Mouse (Mus musculus) brain, embryonic 14.5 days (tissue): Measurements from ENCODE around the gene 2310034G01Rik. TPM values are rescaled to one million over a fixed set of nuclear protein-coding genes. Genes with fewer than 3 reads are reported as not detected.

Source experiments
- DNase-seq: peaks from one replicate; pipeline ENCODE4 v3.0.0-alpha.2; 2011; ENCODE audit warnings: low read depth
- CTCF ChIP-seq: fragments of 200-500 bp; IDR thresholded peaks from 2 replicates; pipeline ENCODE4 v1.5.1; 2012; ENCODE audit warnings: inconsistent platforms, mild to moderate bottlenecking, moderate library complexity, borderline replicate concordance; ENCODE audit not compliant: insufficient read depth, insufficient read length; ENCODE audit errors: extremely low read depth
- POLR2A ChIP-seq: fragments of 200-500 bp; IDR thresholded peaks from 2 replicates; pipeline ENCODE4 v1.6.1; 2012; ENCODE audit warnings: mild to moderate bottlenecking, inconsistent platforms, borderline replicate concordance; ENCODE audit not compliant: poor library complexity, insufficient read depth, insufficient read length, severe bottlenecking; ENCODE audit errors: extremely low read depth
- polyA plus RNA-seq: library from polyadenylated mRNA; depleted of rRNA; stranded (reverse); fragments of >200 nt; gene quantifications from 2 replicates; pipeline ENCODE4 v1.2.3, GENCODE M21; 2012

2310034G01Rik gene
- polyA plus RNA-seq, 1 experiment: 2.1 TPM

DNA sequence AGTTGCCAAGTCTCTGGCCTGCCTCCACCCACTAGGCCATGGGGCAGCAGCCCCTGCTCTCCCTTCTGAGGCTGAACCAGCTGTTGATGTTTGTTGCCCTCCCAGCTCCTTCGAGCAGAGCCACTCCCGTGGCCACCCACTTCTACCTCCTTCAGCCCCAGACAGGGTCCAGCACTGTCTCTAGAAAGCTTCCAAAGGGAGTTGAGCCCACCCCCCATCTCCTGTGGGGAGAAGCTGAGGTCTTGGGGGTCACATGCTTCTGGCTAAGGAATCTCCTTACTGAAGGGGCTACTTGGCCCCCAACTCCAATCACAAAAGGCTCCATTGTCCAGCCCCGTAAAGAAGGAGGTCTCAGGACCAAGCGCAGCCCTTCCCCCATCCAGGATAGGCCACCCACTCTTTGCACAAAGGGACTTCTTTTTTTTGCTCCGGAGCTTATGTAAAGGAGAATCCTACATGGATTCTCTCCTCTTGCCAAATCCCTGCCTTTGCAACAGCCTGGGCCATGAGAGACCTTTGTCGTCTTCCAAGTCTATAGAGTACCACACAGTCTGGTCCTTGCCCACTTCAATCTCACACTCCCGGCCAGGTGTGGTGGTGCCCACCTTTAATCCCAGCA lies 17.3 kb downstream of the 2310034G01Rik start:
- DNase-seq: no peak
- TF ChIP-seq CTCF (no peak), POLR2A (no peak)

DNA sequence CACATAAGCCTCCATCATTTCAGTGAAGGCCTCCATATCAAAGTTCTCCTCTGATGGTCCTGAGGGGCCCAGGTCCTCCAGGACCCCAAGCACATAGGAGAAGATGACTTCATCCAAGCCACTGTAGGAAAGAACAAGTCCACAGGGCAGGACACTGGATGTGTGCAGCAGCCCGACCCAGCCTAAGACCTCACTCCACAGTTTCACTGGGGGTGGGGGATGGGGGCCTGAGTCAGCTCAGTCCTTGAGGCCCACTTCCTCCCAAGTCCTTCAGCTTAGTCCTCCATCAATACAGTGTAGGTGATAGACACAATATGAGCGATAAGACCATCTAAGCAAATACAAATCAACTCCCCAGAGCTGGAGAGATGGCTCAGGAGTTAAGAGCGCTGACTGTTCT lies 18.2 kb downstream of the 2310034G01Rik start:
- TF ChIP-seq CTCF (no peak), POLR2A (no peak)
- DNase-seq: no peak

DNA sequence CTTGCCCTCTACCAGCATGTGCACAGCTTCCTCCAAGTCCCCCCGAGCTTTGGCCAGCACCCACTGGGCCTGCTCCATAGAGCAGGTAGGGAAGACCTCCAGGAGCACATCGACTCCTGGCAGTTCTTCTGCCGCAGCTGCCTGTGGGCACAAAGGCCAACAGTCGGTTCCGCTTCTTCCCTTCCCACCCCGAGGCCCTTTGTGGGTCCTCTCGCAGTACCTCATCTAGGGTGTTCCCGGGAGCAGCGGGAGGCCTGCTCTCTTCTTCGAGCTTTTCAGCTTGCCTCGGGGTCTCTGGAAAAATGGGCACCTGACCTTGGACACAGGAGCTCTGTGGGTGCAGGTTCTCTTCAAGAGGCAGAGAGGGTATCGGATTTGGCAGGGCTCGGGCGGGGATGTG lies 18.8 kb downstream of the 2310034G01Rik start:
- TF ChIP-seq CTCF (no peak), POLR2A (no peak)
- no peak for DNase-seq

DNA sequence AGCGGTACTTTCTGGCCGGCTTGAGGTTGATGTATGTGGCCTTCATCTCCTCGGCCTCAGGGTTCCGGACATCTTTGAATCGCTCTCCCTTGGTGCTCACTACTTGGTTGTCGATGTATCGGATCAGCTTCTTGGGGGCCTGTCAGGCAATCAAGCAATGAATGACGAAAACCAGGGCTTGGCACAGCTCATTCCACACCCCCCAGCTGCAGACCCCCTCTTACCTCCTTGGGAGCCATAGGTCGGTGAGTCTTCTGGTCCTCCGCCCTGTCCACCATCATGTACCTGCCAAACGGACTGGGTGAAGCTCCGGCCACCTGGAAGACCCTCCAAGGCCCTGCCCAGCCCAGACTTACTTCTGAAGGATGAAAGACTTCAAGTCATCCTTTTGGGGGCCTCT lies 19.4 kb downstream of the 2310034G01Rik start:
- no peak for TF ChIP-seq CTCF
- TF ChIP-seq POLR2A: no peak
- no peak for DNase-seq

DNA sequence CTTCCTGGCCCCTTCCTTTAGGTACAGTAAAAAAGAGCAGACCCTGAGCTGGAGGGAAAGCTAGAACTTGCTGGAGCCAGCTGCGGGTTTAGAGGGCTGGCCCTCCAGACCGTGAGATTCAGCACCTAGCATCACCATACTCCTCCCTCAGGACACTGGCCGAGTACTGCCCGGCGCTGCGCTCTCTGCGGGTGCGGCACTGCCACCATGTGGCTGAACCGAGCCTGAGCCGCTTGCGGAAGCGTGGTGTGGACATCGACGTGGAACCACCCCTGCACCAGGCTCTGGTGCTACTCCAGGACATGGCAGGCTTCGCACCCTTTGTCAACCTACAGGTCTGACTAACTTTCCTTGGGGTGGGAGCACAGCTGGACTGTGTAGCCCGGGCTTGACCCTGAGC lies 20.2 kb downstream of the 2310034G01Rik start:
- TF ChIP-seq POLR2A (no peak), CTCF (peak; percentile 82)
- peak; percentile 79 for DNase-seq

DNA sequence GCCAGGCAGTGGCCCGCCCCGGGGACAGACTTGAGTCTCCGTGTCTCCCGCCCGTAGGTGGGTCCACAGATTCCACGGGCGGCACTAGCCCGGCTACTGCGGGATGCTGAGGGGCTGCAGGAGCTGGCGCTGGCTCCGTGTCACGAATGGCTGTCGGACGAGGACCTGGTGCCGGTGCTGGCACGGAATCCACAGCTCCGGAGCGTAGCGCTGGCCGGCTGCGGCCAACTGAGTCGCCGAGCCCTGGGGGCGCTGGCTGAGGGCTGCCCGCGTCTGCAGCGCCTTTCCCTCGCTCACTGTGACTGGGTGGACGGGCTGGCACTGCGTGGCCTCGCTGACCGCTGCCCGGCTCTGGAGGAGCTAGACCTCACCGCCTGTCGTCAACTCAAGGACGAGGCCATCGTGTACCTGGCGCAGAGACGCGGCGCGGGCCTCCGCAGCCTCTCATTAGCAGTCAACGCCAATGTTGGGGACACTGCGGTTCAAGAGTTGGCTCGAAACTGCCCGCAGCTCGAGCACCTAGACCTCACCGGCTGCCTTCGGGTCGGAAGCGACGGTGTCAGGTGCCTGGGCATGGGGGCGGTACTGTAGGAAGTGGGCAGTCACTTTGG lies 21.0 kb downstream of the 2310034G01Rik start:
- TF ChIP-seq CTCF (no peak), POLR2A (no peak)
- no peak for DNase-seq

DNA sequence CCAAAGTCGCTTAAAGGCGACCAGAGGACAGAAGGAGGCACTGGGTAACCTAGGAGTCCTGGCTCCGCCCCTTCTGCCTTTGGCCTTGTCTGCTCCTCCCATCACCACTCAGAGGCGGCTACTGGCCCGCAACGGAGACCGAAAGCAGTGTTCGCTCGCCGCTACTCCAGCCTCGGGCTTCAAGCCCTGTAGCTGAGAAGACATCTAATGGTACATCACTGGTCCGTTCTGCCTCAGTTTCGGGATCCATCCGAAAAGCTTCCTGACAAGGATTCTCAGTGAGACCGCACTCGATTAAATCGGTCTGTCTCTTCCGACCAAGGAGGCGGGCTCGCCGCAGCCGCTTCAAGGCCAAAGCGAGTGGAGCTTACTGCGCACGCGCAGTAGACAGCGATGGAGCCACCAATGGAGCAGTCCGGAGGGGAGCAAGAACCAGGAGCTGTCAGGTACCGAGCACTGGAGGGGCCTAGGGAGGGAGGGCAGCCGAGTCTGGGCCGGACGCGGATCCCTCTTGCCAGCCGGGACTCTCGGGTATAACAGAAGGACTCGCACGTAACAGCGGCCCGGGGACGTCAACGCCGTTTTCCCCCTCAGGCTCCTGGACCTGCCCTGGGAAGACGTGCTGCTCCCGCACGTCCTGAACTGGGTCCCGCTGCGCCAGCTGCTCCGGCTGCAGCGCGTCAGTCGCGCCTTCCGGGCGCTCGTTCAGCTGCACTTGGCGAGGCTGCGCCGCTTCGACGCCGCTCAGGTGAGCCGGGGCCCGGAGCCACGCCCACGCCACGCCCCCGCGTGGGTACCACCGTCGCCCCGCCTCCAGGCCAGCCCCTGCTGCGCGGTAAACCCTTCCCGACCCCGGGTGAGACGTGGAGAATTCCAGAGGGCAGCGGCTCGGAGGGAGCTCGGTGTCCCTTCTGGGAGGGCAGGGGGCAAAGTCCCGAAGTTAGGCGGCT lies 21.7 kb downstream of the 2310034G01Rik start, which contains the start of gene Fbxl15:
Gene Fbxl15 (plus strand): TSS at position 104 of the 950 bp plus-strand sequence.
- TF ChIP-seq CTCF (no peak), POLR2A (peak; percentile 70)
- peak; percentile 98 for DNase-seq

DNA sequence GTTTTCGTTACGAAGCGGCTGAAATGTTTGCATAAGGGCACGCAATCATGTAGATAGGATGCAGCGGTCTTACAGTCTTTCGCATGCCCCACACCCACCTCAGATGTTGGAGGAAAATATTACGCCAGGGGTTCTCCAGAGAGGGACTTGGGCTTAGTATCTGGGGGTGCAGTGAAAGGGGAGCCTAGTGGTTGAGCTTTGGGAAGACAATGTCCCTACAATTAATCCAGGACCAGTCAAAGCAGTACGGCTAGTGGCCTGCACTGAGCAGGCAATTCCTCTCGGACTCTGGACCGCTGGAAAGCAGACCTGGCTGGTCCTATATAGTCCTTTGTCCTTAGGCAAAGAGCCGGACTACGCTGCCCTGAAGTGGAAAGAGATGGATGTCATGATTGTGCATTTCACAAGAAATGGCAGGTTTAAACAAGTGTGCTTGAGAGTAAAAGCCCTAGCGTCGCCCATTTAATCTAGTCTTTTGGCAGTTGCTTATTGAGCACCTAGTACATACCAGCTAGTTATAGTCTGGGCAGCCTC lies 22.5 kb downstream of the 2310034G01Rik start:
- TF ChIP-seq POLR2A: no peak
- no peak for TF ChIP-seq CTCF
- no peak for DNase-seq

DNA sequence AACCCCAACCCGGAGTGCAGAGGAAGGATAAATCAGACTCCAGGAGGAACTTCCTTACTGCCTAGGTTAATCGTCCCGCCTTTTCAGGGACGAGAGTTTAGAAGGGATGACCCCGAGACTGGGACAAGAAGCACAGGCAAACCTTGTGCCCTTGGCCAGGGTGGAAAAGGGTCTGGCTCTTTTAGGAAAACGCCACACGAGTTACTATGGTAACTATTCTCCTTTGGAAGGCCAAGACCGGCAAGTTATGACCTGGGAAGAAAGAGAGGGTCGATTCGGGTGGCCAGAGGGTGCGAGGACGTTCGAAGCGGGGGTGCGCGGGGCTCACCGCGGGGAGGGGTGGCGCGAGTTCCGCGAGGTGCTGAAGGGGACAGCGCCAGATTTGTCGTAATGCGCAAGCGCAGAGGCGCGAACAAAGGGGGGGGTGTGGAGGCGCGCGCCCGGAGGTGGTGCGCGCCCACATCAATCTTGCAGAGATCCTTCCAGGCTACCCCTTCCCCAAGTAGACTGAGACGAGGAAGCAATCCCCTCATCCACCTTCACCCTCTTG lies 23.3 kb downstream of the 2310034G01Rik start, which contains the start of gene Psd:
Gene Psd (minus strand): TSS at position 401 of the 550 bp plus-strand sequence.
- TF ChIP-seq CTCF: no peak
- TF ChIP-seq POLR2A: peak; percentile 21; the same call in 1 of the 2 replicates
- peak; percentile 91 for DNase-seq

DNA sequence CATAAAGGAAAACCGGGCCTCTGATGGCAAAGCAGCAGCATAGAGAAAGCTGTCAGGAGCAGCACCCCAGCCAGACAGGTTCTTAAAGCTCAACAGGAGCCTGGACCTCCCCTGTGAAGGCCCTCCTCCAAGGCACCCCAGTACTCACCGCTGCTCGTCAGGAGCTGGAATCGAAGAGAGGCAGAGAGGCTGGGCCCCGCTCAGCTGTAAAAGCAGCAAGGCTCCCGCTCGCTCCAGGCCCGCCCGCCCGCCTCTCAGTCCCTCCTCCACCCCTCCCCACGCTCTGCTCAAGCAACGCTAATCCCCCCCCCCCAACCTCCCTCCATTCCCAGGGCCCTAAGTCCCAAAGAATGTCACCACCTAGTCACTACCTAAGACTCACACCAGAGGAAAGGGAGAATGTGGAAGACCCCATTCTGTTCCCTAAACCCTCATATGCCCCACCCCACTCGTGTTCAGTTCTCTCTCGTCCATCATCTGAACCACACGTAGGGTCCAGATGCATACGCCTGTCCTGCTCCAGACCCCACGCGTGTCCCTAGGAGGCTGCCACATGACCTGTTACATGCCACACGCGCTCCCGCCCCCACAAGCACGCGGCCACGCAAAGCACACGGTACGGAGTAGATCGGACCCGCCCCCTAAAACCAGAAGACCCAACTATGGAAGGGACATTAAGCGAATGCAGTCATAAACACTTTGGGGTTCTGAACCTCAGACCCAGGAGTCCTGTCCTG lies 23.9 kb downstream of the 2310034G01Rik start:
- DNase-seq: peak; percentile 67
- no peak for TF ChIP-seq CTCF
- TF ChIP-seq POLR2A: no peak
